Mouse (Mus musculus) heart, postnatal 0 days (tissue): ENCODE data around the gene Tacc3.

ENCODE experiments used
- CTCF ChIP-seq: IDR thresholded peaks from 2 replicates; pipeline ENCODE4 v1.5.1; 2016; ENCODE audit warnings: antibody characterized with exemption, control low read depth, low read depth
- EP300 ChIP-seq: IDR thresholded peaks from 2 replicates; pipeline ENCODE4 v1.6.1; 2016; ENCODE audit warnings: antibody characterized with exemption, low read depth

DNA sequence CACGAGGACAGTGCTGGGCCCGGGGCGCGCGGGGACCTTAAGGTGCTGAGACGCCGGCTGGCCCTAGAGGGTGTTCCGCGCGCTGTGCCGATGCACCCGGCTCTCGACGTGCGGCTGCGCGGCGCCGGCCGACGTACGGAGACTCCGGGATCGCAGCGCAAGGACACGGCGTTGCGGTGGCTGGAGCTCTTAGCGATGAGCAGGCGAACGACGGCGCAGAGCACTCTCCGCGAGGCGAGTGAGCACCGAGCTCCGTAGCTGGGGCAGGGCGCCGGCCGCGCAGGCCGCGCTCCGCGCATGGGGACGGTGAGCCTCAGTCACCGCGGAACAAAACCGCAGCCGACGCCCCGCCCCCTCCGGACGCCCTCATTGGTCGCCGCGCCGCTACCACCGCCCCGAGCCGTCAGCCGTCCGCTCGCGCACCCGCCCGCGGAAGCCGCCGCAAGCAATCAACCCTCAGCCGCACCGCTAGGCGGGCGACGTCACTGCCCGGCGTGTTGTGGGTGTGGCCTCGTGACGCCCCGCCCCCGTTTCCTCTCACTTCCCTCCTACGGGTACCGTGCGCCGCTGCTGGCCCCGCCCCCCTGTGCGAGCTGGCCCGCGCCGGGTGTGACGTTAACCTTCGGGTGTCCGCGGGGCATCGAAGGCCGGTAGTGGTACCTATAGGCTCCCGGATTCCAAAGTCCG lies 28.5 kb upstream of the Tacc3 start, which contains the start of the genes Fam53a and Gm9903:
- TF ChIP-seq CTCF (no peak), EP300 (peak; percentile 45; the same call in 1 of the 2 replicates)
